Mouse (Mus musculus) R1 (cell line): ENCODE data around the gene D16Ertd472e.

Source experiments
- DNase-seq: peaks from one replicate; pipeline ENCODE4 v3.0.0-alpha.2; 2018; ENCODE audit warnings: low read depth, low spot score

D16Ertd472e gene

GRCm38 (mm10) chr16:78573016-78573415 lies 3.5 kb downstream of the D16Ertd472e start:
- no peak for DNase-seq

- DNase-seq: no peak
Measured at GRCm38 (mm10) chr16:78564110-78564821, 12.2 kb downstream of the D16Ertd472e start.

GRCm38 (mm10) chr16:78563093-78563971 lies 13.2 kb downstream of the D16Ertd472e start:
- peak; percentile 37 for DNase-seq

DNA sequence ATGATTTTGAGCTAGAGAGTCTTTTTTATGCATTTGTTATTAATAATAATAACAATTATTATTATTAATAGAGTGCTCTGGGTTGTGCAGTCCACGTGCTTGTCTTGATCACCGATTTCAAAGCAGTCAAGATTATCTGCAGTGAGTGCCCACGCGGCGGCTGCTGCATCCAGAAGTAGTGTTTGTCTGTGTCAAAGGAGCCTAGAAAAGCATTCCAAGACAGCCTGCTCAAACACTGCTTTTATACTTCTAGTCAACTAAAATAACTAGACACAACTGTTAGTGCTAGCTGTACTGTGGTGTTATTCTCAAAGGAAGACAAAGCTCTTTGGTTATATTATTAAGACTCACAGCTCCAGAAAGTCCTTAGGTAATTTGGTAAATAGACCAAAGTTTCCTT lies 15.9 kb downstream of the D16Ertd472e start:
- no peak for DNase-seq

GRCm38 (mm10) chr16:78560063-78560462 lies 16.4 kb downstream of the D16Ertd472e start:
- peak; percentile 79 for DNase-seq

- DNase-seq: no peak
Measured at GRCm38 (mm10) chr16:78557573-78557972, 18.9 kb downstream of the D16Ertd472e start.

DNA sequence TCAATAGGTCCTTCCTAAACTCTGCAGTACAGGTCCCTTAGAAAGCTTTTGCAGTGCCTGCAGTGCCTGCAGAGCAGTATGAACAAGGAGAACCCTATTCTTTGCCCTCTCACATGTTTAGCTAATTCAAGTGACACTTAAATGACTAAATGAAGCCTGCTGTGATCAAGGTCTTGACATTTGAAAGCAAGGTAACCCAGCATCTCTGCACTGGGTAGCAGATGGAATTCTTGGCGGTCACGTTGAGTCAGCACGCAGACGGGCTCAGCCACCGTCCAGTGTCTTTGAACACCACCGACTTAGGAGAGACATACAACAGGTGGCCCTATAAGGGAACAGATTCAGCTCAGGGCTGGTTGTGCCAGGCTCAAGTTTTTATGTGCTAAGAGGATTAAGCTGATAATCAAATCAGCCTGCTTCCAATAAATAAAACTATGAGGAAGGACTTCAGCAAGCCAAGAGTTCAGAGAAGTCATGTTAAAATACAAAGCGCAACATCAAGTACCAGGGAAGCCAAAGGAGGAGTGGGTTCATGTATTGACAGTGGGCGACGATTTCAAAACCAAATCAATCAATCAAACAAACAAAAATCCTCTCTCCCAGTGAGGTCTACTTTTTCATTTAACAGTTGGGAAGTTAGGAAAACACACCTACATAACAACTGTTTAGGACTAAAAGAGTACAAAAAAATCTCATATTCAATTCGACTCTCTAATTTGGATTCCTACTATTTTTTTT lies 21.4 kb downstream of the D16Ertd472e start:
- DNase-seq: peak; percentile 53

DNA sequence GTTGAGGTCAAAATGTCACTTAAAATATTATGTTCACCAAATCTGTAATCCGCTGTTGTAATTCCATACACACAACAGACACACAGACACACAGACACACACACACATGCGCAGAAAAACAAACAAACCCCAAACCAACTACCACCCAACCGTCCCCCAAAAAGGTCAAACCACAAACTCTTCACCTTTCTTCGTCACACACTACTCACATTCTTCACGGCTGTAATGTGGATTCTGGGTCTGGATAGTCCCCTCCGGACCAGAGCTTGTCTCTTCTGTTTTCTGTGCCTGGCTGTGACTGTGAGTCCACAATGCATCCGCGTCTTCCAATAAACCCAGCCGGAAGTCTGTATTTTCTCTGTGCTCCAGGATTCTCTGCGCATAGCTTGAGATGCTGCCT lies 29.1 kb downstream of the D16Ertd472e start:
- no peak for DNase-seq

GRCm38 (mm10) chr16:78546529-78546928 lies 30.0 kb downstream of the D16Ertd472e start:
- DNase-seq: no peak

DNA sequence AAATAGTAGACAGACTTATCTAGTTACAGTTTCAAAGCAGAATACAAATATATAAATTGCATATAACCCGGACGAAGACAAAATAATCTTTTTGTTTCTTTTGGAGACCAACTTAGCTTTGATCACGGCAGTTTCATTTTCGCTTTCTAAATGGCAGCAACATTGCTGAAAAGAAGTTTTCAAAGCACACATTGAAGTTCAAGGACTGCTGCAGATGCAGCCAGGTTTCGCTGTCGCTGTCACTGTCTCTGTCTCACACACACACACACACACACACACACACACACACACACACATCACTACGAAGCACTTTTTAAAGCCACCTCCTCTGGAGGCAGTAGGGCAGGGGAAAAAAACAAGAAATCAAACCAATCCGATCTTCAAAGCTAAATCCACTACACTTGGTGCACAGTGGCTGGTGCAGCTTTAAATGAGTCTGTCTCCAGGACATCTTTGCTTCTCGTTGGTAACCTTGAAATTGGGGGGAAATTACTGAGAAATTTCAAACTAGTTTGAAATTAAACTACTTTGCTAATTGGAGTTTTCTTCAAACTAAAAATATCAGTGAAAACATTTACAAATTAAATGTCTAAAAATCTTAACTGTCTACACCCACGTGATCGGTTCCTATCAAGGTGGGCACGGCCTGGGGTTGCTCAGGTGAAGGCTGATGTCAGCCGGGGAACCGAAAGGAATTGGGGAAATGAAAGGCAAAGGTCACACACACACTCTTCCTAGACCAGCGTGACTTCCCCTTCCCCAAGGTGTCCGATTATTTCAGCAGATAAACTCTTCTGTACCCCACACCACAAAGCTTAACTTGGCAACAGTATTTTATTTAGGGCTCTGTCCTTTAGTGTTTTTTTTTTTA lies 35.9 kb downstream of the D16Ertd472e start:
- DNase-seq: no peak

DNA sequence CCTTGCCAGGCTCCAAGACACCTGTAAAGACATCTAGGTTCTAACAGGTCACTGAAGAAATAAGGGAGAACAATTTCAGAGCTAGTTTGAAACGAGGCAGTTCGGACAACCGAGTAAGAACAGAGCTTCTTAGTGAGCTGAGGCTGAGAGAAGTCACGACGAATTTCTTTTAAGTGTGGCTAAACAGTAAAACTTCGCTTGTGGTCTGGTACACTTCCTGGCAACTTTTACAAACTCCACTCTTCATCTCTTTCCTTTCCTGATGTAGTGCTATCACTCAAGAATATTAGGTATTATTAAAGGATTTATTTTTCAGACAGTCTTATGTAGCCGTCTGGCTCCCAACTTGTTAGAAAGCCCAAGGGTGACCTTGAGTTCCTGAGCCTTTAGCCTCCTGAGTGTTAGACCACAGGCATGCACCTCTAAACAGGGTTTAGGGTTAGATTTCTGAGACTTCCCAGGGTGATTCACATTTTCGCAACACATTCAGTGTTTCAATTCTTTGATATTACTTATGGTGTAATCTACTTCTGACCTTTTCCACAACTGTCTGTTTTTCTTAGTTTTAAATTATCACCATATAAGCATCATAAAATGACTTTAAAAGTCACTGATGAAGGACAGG lies 38.6 kb downstream of the D16Ertd472e start:
- DNase-seq: no peak

DNA sequence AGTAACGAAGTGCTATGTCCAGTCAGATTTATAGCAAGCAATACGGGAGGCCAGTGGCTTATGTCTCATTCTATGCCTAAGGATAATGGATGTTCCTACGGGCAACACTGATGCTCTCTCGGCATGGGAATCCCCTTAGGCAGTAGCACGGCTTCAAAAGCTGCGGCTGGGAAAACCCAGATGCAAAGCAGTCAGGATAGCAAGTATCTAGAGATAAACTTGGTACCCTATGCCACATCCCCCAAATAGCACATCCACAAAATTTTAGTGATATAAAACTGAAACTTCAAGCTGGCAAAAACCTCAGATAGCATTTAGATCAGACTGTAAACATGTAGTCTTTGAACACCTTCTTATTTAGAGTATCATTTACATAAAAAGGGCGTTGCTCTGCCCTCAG lies 39.2 kb downstream of the D16Ertd472e start:
- DNase-seq: no peak

DNA sequence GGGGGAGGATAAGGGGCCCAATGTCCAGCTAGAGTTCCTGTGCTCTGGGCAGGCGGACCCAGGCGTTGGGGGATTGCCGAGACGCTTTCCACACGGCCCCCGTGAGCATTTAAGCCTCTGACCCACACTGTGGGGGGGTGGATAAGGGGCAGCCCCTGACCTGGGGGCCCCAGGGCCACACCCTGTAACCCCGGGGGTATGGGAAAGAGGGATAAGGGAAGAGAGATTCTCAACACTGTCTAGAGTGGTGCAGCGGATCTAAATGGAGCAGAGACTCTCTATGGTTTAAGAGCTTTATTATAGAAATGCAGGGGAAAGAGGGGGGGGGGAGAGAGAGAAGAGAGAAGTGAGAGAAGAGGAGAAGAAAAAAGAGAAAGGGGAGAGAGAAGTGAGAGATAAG lies 42.0 kb downstream of the D16Ertd472e start:
- DNase-seq: no peak

DNA sequence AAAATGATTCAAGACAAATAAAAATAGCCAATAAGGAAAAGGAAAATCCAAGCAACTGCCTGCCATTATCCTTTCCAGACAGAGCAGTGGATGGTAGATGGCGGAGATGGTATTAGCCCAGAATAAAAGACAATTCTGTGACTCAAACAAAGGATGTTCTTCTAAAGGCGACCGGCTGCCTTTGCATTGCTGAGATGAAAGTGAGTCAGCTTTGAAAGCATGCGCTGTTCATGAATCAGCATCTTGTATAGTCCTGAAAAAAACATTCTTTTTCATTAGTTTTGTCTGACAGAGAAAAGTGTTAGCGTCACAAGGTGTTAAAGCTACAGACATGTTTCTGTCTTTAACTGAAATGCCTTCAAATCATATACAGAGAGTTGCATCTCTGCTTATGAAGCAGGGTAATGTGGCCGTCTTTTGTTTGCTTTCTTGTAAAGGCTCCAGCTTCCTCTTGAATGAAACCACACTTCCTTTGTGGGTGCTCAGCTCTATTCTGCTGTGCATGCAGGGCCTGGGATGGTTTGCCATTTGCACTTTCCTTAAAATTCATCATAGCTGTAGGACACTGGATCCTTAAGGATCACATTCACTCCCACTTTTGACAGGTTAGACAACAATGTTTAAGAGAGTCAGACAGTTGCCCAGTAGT lies 44.4 kb downstream of the D16Ertd472e start:
- DNase-seq: no peak

DNA sequence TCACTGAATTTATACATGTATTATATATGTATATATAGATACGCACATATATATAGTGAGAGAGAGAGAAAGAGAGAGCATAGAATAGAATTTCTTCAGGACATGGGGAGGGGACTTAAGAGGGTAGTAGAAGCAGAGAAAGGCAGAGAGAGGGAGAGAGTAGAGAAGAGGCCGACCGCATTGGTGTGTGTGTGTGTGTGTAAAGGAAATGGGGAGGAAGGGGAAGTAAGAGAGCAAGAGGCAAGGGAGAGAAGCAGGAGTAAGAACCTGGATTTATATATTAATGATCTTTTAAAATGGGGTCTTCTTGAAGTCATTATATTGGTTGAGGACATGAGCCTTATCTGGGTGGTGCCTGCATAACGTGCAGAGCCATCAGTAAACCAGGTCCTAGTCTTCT lies 53.5 kb downstream of the D16Ertd472e start:
- DNase-seq: no peak

- no peak for DNase-seq
Measured at GRCm38 (mm10) chr16:78518697-78519096, 57.8 kb downstream of the D16Ertd472e start.

DNA sequence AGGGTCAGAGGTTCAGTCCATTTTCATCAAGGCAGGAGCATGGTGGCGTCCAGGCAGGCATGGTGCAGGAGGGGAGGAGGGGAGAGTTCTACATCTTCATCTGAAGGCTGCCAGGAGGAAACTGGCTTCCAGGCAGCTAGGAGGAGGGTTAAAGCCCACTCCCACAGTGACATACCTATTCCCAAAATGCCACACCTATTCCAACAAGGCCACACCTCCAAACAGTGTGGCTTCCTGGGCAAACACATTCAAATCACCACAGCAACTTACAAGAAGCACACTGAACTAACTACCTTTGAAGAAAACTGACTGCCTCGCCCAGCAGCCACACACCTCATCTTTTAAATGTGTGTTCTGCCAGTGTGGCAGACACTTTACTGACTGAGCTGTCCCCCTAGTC lies 59.3 kb downstream of the D16Ertd472e start:
- peak; percentile 76 for DNase-seq

DNA sequence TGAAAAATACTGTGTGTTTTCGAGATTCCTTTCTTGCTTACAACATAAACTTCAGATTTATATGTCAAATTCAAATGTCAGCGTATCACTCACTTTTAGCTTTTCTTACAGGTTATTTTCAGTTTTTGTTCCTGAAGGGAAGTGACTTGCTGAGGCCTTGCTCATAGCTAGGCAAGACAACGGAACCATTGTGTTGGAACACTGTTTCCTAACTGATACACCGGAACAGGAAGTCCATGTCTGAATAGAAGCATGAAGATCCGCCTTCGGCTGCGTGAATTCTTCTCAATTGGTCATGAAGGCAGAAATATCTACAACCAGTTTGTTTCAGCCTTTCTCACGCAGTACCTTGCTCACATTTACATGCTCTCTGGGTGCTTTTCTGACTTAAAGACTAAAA lies 65.0 kb downstream of the D16Ertd472e start:
- DNase-seq: peak; percentile 27

DNA sequence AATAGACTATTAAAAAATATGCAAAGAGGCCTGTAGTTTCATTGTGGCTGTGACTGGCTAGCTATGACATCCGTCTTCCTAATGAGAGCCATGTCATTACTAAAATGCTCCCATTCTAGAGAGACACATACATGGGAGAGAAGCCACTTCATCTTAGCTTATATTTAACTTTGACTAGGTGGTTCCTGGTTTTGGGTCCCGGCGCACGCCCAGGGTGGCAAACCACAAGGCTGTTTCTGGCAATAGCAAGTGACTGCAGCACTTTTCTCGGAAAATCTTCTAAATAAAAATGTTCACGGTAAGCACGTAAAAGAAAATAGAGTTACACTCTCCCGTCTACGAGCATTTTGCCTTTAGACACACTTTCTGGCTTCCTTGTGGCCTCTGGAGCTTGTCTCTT lies 74.0 kb downstream of the D16Ertd472e start:
- DNase-seq: no peak

- peak; percentile 62 for DNase-seq
Measured at GRCm38 (mm10) chr16:78492696-78493095, 83.8 kb downstream of the D16Ertd472e start.
